Mouse (Mus musculus): ENCODE measurements at regions not wholly inside any gene's neighbourhood (a gene's known extent, or its start where the extent isn't known, plus 50 kb on each side); places are given as distances from the start of the nearest gene placed in this dataset.

- no peak for TF ChIP-seq CTCF (IDR thresholded peaks at IDR 0.05)
- intact Hi-C loops (cut with DNase I): no loop called here
- H3K27ac ChIP-seq: no peak overlapping the region
- DNase-seq (ENCODE audit: extremely low spot score in 1 of 2, low spot score in 2 of 2): no peak
- H3K4me3 ChIP-seq: no peak overlapping the region
These were observed 630.4 kb upstream of the A1bg start for GRCm38 (mm10) chr15:61553081-61553680.

GRCm38 (mm10) chr15:61551206-61551605, 628.4 kb upstream of the A1bg start:
- Histone ChIP-seq H3K4me3 (no peak overlapping the region), H3K27ac (no peak overlapping the region)
- DNase-seq (ENCODE audit: extremely low spot score in 1 of 2, low spot score in 2 of 2): no peak
- no peak for TF ChIP-seq CTCF (IDR thresholded peaks at IDR 0.05)
- intact Hi-C loops (cut with DNase I): no loop called here

GRCm38 (mm10) chr15:61548400-61548799, 625.6 kb upstream of the A1bg start:
- Histone ChIP-seq H3K4me3 (no peak overlapping the region), H3K27ac (no peak overlapping the region)
- intact Hi-C loops (cut with DNase I): no loop called here
- DNase-seq (ENCODE audit: extremely low spot score in 1 of 2, low spot score in 2 of 2): no peak
- no peak for TF ChIP-seq CTCF (IDR thresholded peaks at IDR 0.05)

- Histone ChIP-seq H3K27ac (no peak overlapping the region), H3K4me3 (no peak overlapping the region)
- no peak for DNase-seq (ENCODE audit: extremely low spot score in 1 of 2, low spot score in 2 of 2)
- TF ChIP-seq CTCF (IDR thresholded peaks at IDR 0.05): no peak
- intact Hi-C loops (cut with DNase I): no loop called here
These were observed 623.8 kb upstream of the A1bg start for GRCm38 (mm10) chr15:61546608-61547007.

- DNase-seq (ENCODE audit: extremely low spot score in 1 of 2, low spot score in 2 of 2): no peak
- TF ChIP-seq CTCF (IDR thresholded peaks at IDR 0.05): no peak
- Histone ChIP-seq H3K4me3 (no peak overlapping the region), H3K27ac (no peak overlapping the region)
- intact Hi-C loops (cut with DNase I): no loop called here
These were observed 621.3 kb upstream of the A1bg start for GRCm38 (mm10) chr15:61544074-61544473.

GRCm38 (mm10) chr15:61541643-61542042, 618.8 kb upstream of the A1bg start:
- Histone ChIP-seq H3K27ac (no peak overlapping the region), H3K4me3 (no peak overlapping the region)
- DNase-seq (ENCODE audit: extremely low spot score in 1 of 2, low spot score in 2 of 2): no peak
- TF ChIP-seq CTCF (IDR thresholded peaks at IDR 0.05): no peak
- intact Hi-C loops (cut with DNase I): no loop called here

GRCm38 (mm10) chr15:61540753-61541421, 618.1 kb upstream of the A1bg start:
- intact Hi-C loops (cut with DNase I): no loop called here
- no peak for TF ChIP-seq CTCF (IDR thresholded peaks at IDR 0.05)
- H3K4me3 ChIP-seq: no peak overlapping the region
- no peak for DNase-seq (ENCODE audit: extremely low spot score in 1 of 2, low spot score in 2 of 2)
- no peak overlapping the region for H3K27ac ChIP-seq

- intact Hi-C loops (cut with DNase I): no loop called here
- Histone ChIP-seq H3K4me3 (no peak overlapping the region), H3K27ac (no peak overlapping the region)
- no peak for DNase-seq (ENCODE audit: extremely low spot score in 1 of 2, low spot score in 2 of 2)
- TF ChIP-seq CTCF (IDR thresholded peaks at IDR 0.05): no peak
These were observed 616.1 kb upstream of the A1bg start for GRCm38 (mm10) chr15:61538930-61539329.

GRCm38 (mm10) chr15:61538169-61538755, 615.5 kb upstream of the A1bg start:
- intact Hi-C loops (cut with DNase I): no loop called here
- no peak for TF ChIP-seq CTCF (IDR thresholded peaks at IDR 0.05)
- H3K4me3 ChIP-seq: no peak overlapping the region
- no peak for DNase-seq (ENCODE audit: extremely low spot score in 1 of 2, low spot score in 2 of 2)
- no peak overlapping the region for H3K27ac ChIP-seq

- no peak overlapping the region for H3K27ac ChIP-seq
- no peak overlapping the region for H3K4me3 ChIP-seq
- no peak for TF ChIP-seq CTCF (IDR thresholded peaks at IDR 0.05)
- intact Hi-C loops (cut with DNase I): no loop called here
- DNase-seq (ENCODE audit: extremely low spot score in 1 of 2, low spot score in 2 of 2): no peak
These were observed 613.5 kb upstream of the A1bg start for GRCm38 (mm10) chr15:61536332-61536716.

GRCm38 (mm10) chr15:61535644-61536331, 613.0 kb upstream of the A1bg start:
- no peak for TF ChIP-seq CTCF (IDR thresholded peaks at IDR 0.05)
- intact Hi-C loops (cut with DNase I): no loop called here
- DNase-seq (ENCODE audit: extremely low spot score in 1 of 2, low spot score in 2 of 2): no peak
- H3K27ac ChIP-seq: no peak overlapping the region
- H3K4me3 ChIP-seq: no peak overlapping the region

GRCm38 (mm10) chr15:61535180-61535579, 612.4 kb upstream of the A1bg start:
- intact Hi-C loops (cut with DNase I): no loop called here
- no peak for DNase-seq (ENCODE audit: extremely low spot score in 1 of 2, low spot score in 2 of 2)
- no peak overlapping the region for H3K4me3 ChIP-seq
- no peak overlapping the region for H3K27ac ChIP-seq
- no peak for TF ChIP-seq CTCF (IDR thresholded peaks at IDR 0.05)
